In genomic region chr9:7765236-7765635, GRCm38 (mm10) we compare ENCODE assay signal across 8 mouse cellular contexts. TPM values are rescaled to one million over a fixed set of nuclear protein-coding genes. Genes with fewer than 3 reads are reported as not detected.
DNase-seq lines count a peak whose midpoint lies in the region; ATAC-seq and TF ChIP-seq lines count a peak whose summit lies in the region.

No protein-coding gene starts in this region.

- TF ChIP-seq CTCF in gastrocnemius, adult 2 months (IDR thresholded peaks at IDR 0.05): no peak
- no peak for TF ChIP-seq CTCF in testis, adult 2 months (IDR thresholded peaks at IDR 0.05; ENCODE audit: control insufficient read depth, insufficient read depth, insufficient replicate concordance, low read depth, low read length)
- no peak for TF ChIP-seq CTCF in cerebellum, adult 2 months (IDR thresholded peaks at IDR 0.05; ENCODE audit: borderline replicate concordance, insufficient read depth, low read depth, low read length)

- H3K4me3 ChIP-seq in gastrocnemius, adult 2 months: peak overlapping the region; percentile 97
- peak overlapping the region; percentile 50; the same call in 1 of the 2 replicates for H3K4me3 ChIP-seq in testis, adult 2 months (ENCODE audit: control insufficient read depth, low read depth, low read length)
- H3K4me3 ChIP-seq in liver, embryonic 13.5 days (replicated peaks): peak overlapping the region; percentile 90
- no peak overlapping the region for H3K4me3 ChIP-seq in cerebellum, adult 2 months (replicated peaks; ENCODE audit: insufficient read depth, low read depth, low read length)

- H3K4me2 ChIP-seq in liver, embryonic 13.5 days: peak overlapping the region; percentile 95

- H3K27ac ChIP-seq in gastrocnemius, adult 2 months: peak overlapping the region; percentile 95
- H3K27ac ChIP-seq in testis, adult 2 months (ENCODE audit: control insufficient read depth, insufficient read depth, low read depth, low read length): no peak overlapping the region
- peak overlapping the region; percentile 88 for H3K27ac ChIP-seq in liver, embryonic 13.5 days
- no peak overlapping the region for H3K27ac ChIP-seq in cerebellum, adult 2 months (ENCODE audit: insufficient read depth, low read length)

- no peaks in the 10 kb centered on the region for H3K27me3 ChIP-seq in testis, adult 2 months (ENCODE audit: control insufficient read depth, insufficient read depth, low read length)
- H3K27me3 ChIP-seq in liver, embryonic 13.5 days: no peaks in the 10 kb centered on the region
- no peaks in the 10 kb centered on the region for H3K27me3 ChIP-seq in cerebellum, adult 2 months (ENCODE audit: control insufficient read depth, insufficient read depth, low read length)

- no peak for DNase-seq in gastrocnemius, adult 2 months
- no peak for DNase-seq in gastrocnemius, postnatal 25 days
- no peak for DNase-seq in testis, postnatal 14 days (ENCODE audit: low spot score)
- DNase-seq in liver, embryonic 13.5 days: no peak
- no peak for DNase-seq in right cerebral cortex, postnatal 36 days (ENCODE audit: low spot score in 2 of 2)
- DNase-seq in adrenal gland, postnatal 36 days: no peak
- DNase-seq in cerebellum, adult 2 months: no peak

- no peaks in the 10 kb centered on the region for H3K36me3 ChIP-seq in testis, adult 2 months (ENCODE audit: control insufficient read depth, insufficient read depth, low read length)
- H3K36me3 ChIP-seq in liver, embryonic 13.5 days: peaks cover 23% of the 10 kb centered on the region

- peaks cover 7% of the 10 kb centered on the region for H3K4me1 ChIP-seq in testis, adult 2 months (ENCODE audit: control insufficient read depth, insufficient read depth, low read length)
- peaks cover 64% of the 10 kb centered on the region for H3K4me1 ChIP-seq in liver, embryonic 13.5 days (replicated peaks)
- H3K4me1 ChIP-seq in cerebellum, adult 2 months (ENCODE audit: control insufficient read depth, insufficient read depth, low read length): 0 out of 2 replicates have a peak, but pooled peaks cover 2% of the 10 kb centered on the region

- no peak for TF ChIP-seq POLR2A in testis, adult 2 months (IDR thresholded peaks at IDR 0.05; ENCODE audit: control insufficient read depth, low read depth, low read length)
- TF ChIP-seq POLR2A in cerebellum, adult 2 months (IDR thresholded peaks at IDR 0.05; ENCODE audit: borderline replicate concordance, insufficient read depth, low read length): no peak

- H3K9ac ChIP-seq in liver, embryonic 13.5 days: peak overlapping the region; percentile 96

- 24% methylated on average over 3 of the region's 3 CpGs for WGBS in liver, embryonic 13.5 days (ENCODE audit: insufficient replicate concordance)
- 70% methylated on average over 3 of the region's 3 CpGs for WGBS in cerebellum, adult 2 months

- no peaks in the 10 kb centered on the region for H3K9me3 ChIP-seq in liver, embryonic 13.5 days (replicated peaks)

- intact Hi-C loops in gastrocnemius, adult 2 months (cut with DNase I): no loop called here

- no peak for ATAC-seq in liver, embryonic 13.5 days (ENCODE audit: low read depth)

RNA-seq across cellular contexts. Expression of gene Tmem123, which starts 1.4 kb away (rescaled TPM):
- 10 to 100 TPM; 21.7 to 25.5 TPM for total RNA-seq in gastrocnemius, adult 2 months (2021)
- total RNA-seq in gastrocnemius, postnatal 25 days (2021): 10 to 100 TPM; 18.6 to 19.6 TPM
- polyA plus RNA-seq in testis, adult 2 months (2012; rRNA removed): 31.8 and 32.8 TPM in 2 replicates
- 39.1 and 53.4 TPM in 2 replicates for polyA plus RNA-seq in liver, embryonic 13.5 days (2015; fragmentation: Nextera tagmentation; extraction: Ambion mirVana)
- 100 to 1,000 TPM; 201 to 219 TPM for total RNA-seq in adrenal gland, postnatal 36 days (2021)
- polyA plus RNA-seq in cerebellum, adult 2 months (2012; rRNA removed): 20.9 and 21.4 TPM in 2 replicates

Comparison
In these comparisons a context has a peak if more than half of its experiments do, and no peak if none do; other contexts are left out.
1. H3K27ac ChIP-seq: peak in gastrocnemius, adult 2 months (single experiment) and liver, embryonic 13.5 days (single experiment); none in testis, adult 2 months (single experiment) and cerebellum, adult 2 months (single experiment).
2. RNA of gene Tmem123, which starts 1.4 kb away (total RNA-seq): 201 to 219 TPM in adrenal gland, postnatal 36 days; 21.7 to 25.5 TPM in gastrocnemius, adult 2 months and 18.6 to 19.6 TPM in gastrocnemius, postnatal 25 days; every median in the first group is over 4 times any median in the second.